Mouse (Mus musculus): ENCODE results near the gene Fbxw28. TPM values are rescaled to one million over a fixed set of nuclear protein-coding genes. Genes with fewer than 3 reads are reported as not detected.
"Not testable (repeated sequence)": the region's sequence is repeated elsewhere in the genome, so short reads cannot be mapped to it uniquely, and the experiment has no call there.

Fbxw28 gene
- not detected for total RNA-seq (2021)
- long read RNA-seq, experiment 1 = 0 reads
- long read RNA-seq, experiment 2 = 0 reads

DNA sequence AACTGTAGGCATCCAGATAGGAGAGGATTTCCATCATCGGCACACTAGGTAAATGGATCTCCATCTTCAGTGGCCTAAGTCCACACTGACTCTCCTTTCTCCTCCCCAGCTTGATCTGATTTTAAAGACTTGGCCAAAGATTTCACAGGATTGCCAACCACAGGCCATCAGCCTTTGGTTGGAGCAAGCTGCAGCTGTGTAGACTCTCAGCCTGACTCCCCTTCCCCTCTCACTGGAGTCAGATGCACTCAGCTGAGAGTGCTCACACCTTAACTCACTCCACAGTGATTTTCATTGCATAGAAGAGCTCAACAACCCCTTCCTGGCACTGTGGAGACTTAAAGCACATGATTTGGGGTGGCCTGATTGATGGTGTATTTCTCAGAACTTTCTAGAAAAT, at the start of gene Fbxw28:
Fbxw28 (minus strand) TSS at position 101 of the 400 bp plus-strand sequence.
- not testable (repeated sequence) for DNase-seq (ENCODE audit: low spot score in 2 of 2)

DNA sequence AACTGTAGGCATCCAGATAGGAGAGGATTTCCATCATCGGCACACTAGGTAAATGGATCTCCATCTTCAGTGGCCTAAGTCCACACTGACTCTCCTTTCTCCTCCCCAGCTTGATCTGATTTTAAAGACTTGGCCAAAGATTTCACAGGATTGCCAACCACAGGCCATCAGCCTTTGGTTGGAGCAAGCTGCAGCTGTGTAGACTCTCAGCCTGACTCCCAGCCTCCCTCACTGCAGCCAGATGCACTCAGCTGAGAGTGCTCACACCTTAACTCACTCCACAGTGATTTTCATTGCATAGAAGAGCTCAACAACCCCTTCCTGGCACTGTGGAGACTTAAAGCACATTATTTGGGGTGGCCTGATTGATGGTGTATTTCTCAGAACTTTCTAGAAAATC, 51.9 kb downstream of the Fbxw28 start, which contains the start of gene Fbxw14:
Fbxw14 (minus strand) TSS at position 101 of the 400 bp plus-strand sequence.
- DNase-seq (ENCODE audit: low spot score in 2 of 2) = not testable (repeated sequence)

Other genes starting within 250 kb of the Fbxw28 start
- gene Plxnb1, start 244.3 kb downstream of the Fbxw28 start, total RNA-seq (2021) = 100 to 1,000 TPM; 152 to 161 TPM
- gene Fbxw21, start 177.6 kb downstream of the Fbxw28 start, total RNA-seq (2021) = not detected
- gene Fbxw13, start 143.7 kb downstream of the Fbxw28 start, total RNA-seq (2021) = not detected
- gene Fbxw20, start 104.9 kb downstream of the Fbxw28 start, total RNA-seq (2021) = not detected
- not detected for gene Fbxw14, start 52.0 kb downstream of the Fbxw28 start, total RNA-seq (2021)
- not detected for gene Fbxw22, start 64.6 kb upstream of the Fbxw28 start, total RNA-seq (2021)
- not detected for gene Fbxw16, start 109.5 kb upstream of the Fbxw28 start, total RNA-seq (2021)
- gene Fbxw19, start 156.2 kb upstream of the Fbxw28 start, total RNA-seq (2021) = not detected
- under 1 TPM in 1 of 2 experiments, not detected in 1; 0.42 TPM for gene Fbxw15, start 228.6 kb upstream of the Fbxw28 start, total RNA-seq (2021)